Mouse (Mus musculus): ENCODE data around the gene Mllt11. TPM values are rescaled to one million over a fixed set of nuclear protein-coding genes. Genes with fewer than 3 reads are reported as not detected.
A peak's percentile ranks its signal among the peaks of the same experiment; 100 is the strongest.

Gene Mllt11
- polyA plus RNA-seq, 1 experiment from 2014 or later = 96.2 TPM

DNA sequence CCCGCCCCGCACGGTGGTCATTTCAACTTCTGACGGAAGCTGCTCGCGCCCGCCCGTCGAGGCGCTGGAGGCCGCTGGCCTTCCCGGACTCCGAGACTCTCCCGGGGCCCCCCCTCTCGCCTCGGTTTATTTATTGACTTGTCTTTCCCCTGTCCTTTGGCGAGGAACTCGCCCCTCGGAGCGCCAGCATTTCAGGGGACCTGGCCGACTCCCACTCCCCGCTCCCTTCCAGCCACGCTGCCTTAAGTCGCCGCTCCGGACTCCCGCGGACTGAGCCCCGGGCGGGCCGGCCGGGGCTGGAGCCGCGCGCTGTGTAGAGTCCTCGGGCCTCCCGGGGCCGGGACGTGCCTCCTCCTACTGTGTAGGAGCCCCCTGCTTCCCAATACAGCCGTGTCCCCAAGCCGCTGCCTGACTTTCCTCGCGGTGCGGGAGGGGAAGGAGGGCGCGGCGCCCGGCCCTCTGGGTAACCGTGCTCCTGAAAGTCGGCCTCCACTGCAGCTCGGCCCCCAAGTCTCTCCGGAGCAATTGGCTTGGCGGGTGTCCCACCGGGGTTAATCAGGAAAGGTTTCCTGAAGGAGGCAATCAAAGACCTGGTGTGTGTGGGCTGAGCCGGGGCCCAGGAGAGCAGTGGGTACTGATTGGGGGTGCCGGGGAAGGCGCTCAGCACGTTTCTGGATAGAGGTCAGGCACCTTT is 58.6 kb downstream of the Mllt11 start:
- WGBS = 4% methylated on average over 58 of the region's 58 CpGs
- Histone ChIP-seq H3K27me3 (peaks cover 57% of the 10 kb centered on the region), H3K4me1 (peaks cover 21% of the 10 kb centered on the region), H3K9me3 (no peaks in the 10 kb centered on the region), H3K9ac (peak overlapping the region; percentile 45), H3K4me3 (replicated peaks) (peak overlapping the region; percentile 26), H3K27ac (no peak overlapping the region), H3K36me3 (replicated peaks) (peaks cover 49% of the 10 kb centered on the region), H3K4me2 (peak overlapping the region; percentile 40)
- peak; percentile 45 for ATAC-seq (ENCODE audit: low FRiP score)

DNA sequence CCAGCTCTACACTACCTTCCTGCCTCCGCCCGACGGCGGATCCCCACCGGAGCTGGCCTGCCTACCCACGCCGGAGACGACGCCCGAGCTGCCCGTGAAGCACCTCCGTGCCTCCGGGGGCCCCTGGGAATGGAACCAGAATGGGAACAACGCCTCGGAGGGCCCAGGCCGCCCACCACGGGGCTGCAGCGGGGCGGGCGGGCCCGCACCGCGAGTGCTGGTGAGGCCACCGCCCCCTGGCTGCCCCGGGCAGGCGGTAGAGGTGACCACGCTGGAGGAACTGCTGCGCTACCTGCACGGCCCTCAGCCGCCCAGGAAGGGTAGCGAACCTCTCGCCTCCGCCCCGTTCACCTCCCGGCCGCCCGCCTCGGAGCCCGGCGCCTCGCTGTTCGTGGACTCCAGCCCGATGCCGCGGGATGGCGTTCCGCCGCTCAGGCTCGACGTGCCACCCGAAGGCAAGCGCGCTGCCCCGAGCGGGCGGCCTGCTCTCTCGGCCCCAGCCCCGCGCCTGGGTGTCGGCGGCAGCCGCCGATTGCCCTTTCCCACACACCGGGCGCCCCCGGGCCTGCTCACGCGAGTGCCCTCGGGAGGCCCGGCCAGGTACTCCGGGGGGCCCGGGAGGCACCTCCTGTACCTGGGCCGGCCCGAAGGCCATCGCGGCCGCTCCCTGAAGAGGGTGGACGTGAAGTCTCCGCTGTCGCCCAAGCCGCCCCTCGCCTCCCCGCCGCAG is 59.3 kb downstream of the Mllt11 start:
- WGBS = 14% methylated on average over 61 of the region's 84 CpGs
- ATAC-seq (ENCODE audit: low FRiP score) = 0 out of 2 replicates have a peak, but pooled peaks have one; percentile 11
- H3K4me2 ChIP-seq = peak overlapping the region; percentile 40
- peaks cover 21% of the 10 kb centered on the region for H3K4me1 ChIP-seq
- peak overlapping the region; percentile 45; the same call in 1 of the 2 replicates for H3K9ac ChIP-seq
- peaks cover 56% of the 10 kb centered on the region for H3K36me3 ChIP-seq (replicated peaks)
- H3K27me3 ChIP-seq = peaks cover 57% of the 10 kb centered on the region
- H3K9me3 ChIP-seq = no peaks in the 10 kb centered on the region
- peak overlapping the region; percentile 26 for H3K4me3 ChIP-seq (replicated peaks)
- no peak overlapping the region for H3K27ac ChIP-seq

DNA sequence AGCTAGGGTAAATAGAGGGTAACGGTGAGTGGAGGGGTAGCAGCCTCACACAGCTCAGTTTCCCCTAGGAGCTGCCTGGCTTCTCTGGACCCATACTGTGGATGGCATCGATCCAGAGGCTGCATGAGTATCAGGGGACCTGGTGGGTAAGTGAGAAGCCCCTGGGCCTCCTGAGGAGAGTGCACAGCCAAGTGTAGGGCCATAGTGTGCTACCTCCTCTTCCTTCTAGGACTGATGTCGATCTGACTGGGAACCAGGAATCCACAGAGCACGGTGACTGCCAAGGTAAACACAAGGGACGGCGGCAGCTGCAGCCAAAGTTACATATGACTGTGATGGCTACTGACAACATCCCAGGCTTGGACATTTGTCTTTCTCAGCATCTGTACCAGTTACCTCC is 60.9 kb downstream of the Mllt11 start:
- no peak for ATAC-seq (ENCODE audit: low FRiP score)
- Histone ChIP-seq H3K9ac (no peak overlapping the region), H3K4me3 (replicated peaks) (no peak overlapping the region), H3K27ac (no peak overlapping the region), H3K27me3 (peaks cover 57% of the 10 kb centered on the region), H3K4me2 (no peak overlapping the region), H3K9me3 (no peaks in the 10 kb centered on the region), H3K36me3 (replicated peaks) (peaks cover 71% of the 10 kb centered on the region), H3K4me1 (peaks cover 21% of the 10 kb centered on the region)
- 87% methylated on average over 6 of the region's 6 CpGs for WGBS

DNA sequence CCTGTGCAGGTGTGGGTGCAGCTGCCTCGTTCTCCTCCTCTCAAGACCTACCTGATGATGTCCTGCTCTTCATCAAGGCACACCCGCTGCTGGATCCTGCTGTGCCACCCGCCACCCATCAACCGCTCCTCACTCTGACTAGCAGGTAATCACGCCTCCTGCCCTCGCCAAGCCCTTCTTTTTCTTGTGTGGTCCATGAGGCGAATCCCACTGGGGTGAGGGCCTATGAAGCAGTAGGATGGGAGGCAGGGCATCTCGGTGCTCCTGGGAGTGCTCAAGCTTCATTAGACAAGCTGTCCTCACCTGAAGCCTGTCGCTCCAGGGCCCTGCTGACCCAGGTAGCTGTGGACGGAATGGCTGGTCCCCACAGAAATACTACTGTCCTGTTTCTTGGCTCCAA is 62.0 kb downstream of the Mllt11 start:
- peaks cover 77% of the 10 kb centered on the region for H3K36me3 ChIP-seq (replicated peaks)
- H3K4me1 ChIP-seq = peaks cover 21% of the 10 kb centered on the region
- no peak overlapping the region for H3K4me2 ChIP-seq
- no peak overlapping the region for H3K9ac ChIP-seq
- ATAC-seq (ENCODE audit: low FRiP score) = no peak
- H3K27ac ChIP-seq = no peak overlapping the region
- H3K4me3 ChIP-seq (replicated peaks) = no peak overlapping the region
- peaks cover 57% of the 10 kb centered on the region for H3K27me3 ChIP-seq
- WGBS = 87% methylated on average over 10 of the region's 10 CpGs
- H3K9me3 ChIP-seq = no peaks in the 10 kb centered on the region

Other genes with a start within 250 kb of the Mllt11 start
- 36.6 and 39.0 TPM in 2 replicates for gene Zfp687, start 216.7 kb downstream of the Mllt11 start, polyA plus RNA-seq (2016; fragmentation: Nextera tagmentation; extraction: Ambion mirVana)
- gene Psmd4, start 189.6 kb downstream of the Mllt11 start, polyA plus RNA-seq (2016; fragmentation: Nextera tagmentation; extraction: Ambion mirVana) = 283 and 295 TPM in 2 replicates
- gene Pip5k1a, start 125.2 kb downstream of the Mllt11 start, polyA plus RNA-seq (2016; fragmentation: Nextera tagmentation; extraction: Ambion mirVana) = 21.4 and 23.0 TPM in 2 replicates
- gene Vps72, start 121.1 kb downstream of the Mllt11 start, polyA plus RNA-seq (2016; fragmentation: Nextera tagmentation; extraction: Ambion mirVana) = 242 and 252 TPM in 2 replicates
- 0.97 and 1.1 TPM in 2 replicates for gene Tmod4, start 107.7 kb downstream of the Mllt11 start, polyA plus RNA-seq (2016; fragmentation: Nextera tagmentation; extraction: Ambion mirVana)
- 84.6 and 95.1 TPM in 2 replicates for gene Scnm1, start 98.2 kb downstream of the Mllt11 start, polyA plus RNA-seq (2016; fragmentation: Nextera tagmentation; extraction: Ambion mirVana)
- 19.7 and 21.1 TPM in 2 replicates for gene Lysmd1, start 98.1 kb downstream of the Mllt11 start, polyA plus RNA-seq (2016; fragmentation: Nextera tagmentation; extraction: Ambion mirVana)
- 1.5 and 2.0 TPM in 2 replicates for gene Tnfaip8l2, start 89.8 kb downstream of the Mllt11 start, polyA plus RNA-seq (2016; fragmentation: Nextera tagmentation; extraction: Ambion mirVana)
- gene Sema6c, start 71.7 kb downstream of the Mllt11 start, polyA plus RNA-seq (2016; fragmentation: Nextera tagmentation; extraction: Ambion mirVana) = 31.2 and 34.5 TPM in 2 replicates
- 12.2 and 12.5 TPM in 2 replicates for gene Gabpb2, start 14.3 kb downstream of the Mllt11 start, polyA plus RNA-seq (2016; fragmentation: Nextera tagmentation; extraction: Ambion mirVana)
- 105 and 110 TPM in 2 replicates for gene Cdc42se1, start 3.4 kb downstream of the Mllt11 start, polyA plus RNA-seq (2016; fragmentation: Nextera tagmentation; extraction: Ambion mirVana)
- gene Gm128, start 9.4 kb upstream of the Mllt11 start, polyA plus RNA-seq (2016; fragmentation: Nextera tagmentation; extraction: Ambion mirVana) = 0.12 and 0.31 TPM in 2 replicates
- 0.42 and 0.63 TPM in 2 replicates for gene Bnipl, start 19.0 kb upstream of the Mllt11 start, polyA plus RNA-seq (2016; fragmentation: Nextera tagmentation; extraction: Ambion mirVana)
- gene Mindy1, start 49.2 kb upstream of the Mllt11 start, polyA plus RNA-seq (2016; fragmentation: Nextera tagmentation; extraction: Ambion mirVana) = 37.4 and 39.8 TPM in 2 replicates
- 30.0 and 30.9 TPM in 2 replicates for gene Prune1, start 49.9 kb upstream of the Mllt11 start, polyA plus RNA-seq (2016; fragmentation: Nextera tagmentation; extraction: Ambion mirVana)
- 1.1 and 1.4 TPM in 2 replicates for gene Anxa9, start 75.0 kb upstream of the Mllt11 start, polyA plus RNA-seq (2016; fragmentation: Nextera tagmentation; extraction: Ambion mirVana)
- gene Cers2, start 82.6 kb upstream of the Mllt11 start, polyA plus RNA-seq (2016; fragmentation: Nextera tagmentation; extraction: Ambion mirVana) = 109 and 111 TPM in 2 replicates
- 66.2 and 70.2 TPM in 2 replicates for gene Setdb1, start 125.0 kb upstream of the Mllt11 start, polyA plus RNA-seq (2016; fragmentation: Nextera tagmentation; extraction: Ambion mirVana)
- gene 4930558C23Rik, start 170.7 kb upstream of the Mllt11 start, polyA plus RNA-seq (2016; fragmentation: Nextera tagmentation; extraction: Ambion mirVana) = not detected in 2 replicates
- gene Arnt, start 202.2 kb upstream of the Mllt11 start, polyA plus RNA-seq (2016; fragmentation: Nextera tagmentation; extraction: Ambion mirVana) = 31.2 and 32.6 TPM in 2 replicates